Comparison of ENCODE assay signal across 15 mouse cellular contexts in genomic region chr14:98813657-98814056, GRCm38 (mm10).
"Had no signal": no experiment of that assay in that cellular context is flagged by ENCODE, and none has a peak within 500 bp of the region (broad histone marks: within the 10 kb centered on the region; RNA-seq: fewer than 3 reads in every experiment).

No protein-coding gene starts in this region.

- DNase-seq: retina, postnatal 1 day; right cerebral cortex, adult 18-20 months; right cerebral cortex, postnatal 14 days; right cerebral cortex, postnatal 25 days; right cerebral cortex, postnatal 4 days; spleen, adult 18-20 months; thymus, adult 18-20 months; thymus, adult 2 months; thymus, postnatal 14 days; thymus, postnatal 25 days; thymus, postnatal 36 days; thymus, postnatal 4 days had no signal

- H3K9me3 ChIP-seq: neural tube, embryonic 12.5 days; stomach, embryonic 15.5 days had no signal

- H3K4me2 ChIP-seq: neural tube, embryonic 12.5 days; stomach, embryonic 15.5 days had no signal

- H3K4me1 ChIP-seq: neural tube, embryonic 12.5 days; stomach, embryonic 15.5 days had no signal

- H3K27me3 ChIP-seq: neural tube, embryonic 12.5 days; stomach, embryonic 15.5 days had no signal

- H3K36me3 ChIP-seq: neural tube, embryonic 12.5 days; stomach, embryonic 15.5 days had no signal

- H3K27ac ChIP-seq: neural tube, embryonic 12.5 days; stomach, embryonic 15.5 days; stomach, postnatal 0 days had no signal

- H3K4me3 ChIP-seq: neural tube, embryonic 12.5 days; stomach, embryonic 15.5 days had no signal

- H3K9ac ChIP-seq: neural tube, embryonic 12.5 days; stomach, embryonic 15.5 days had no signal
